Mouse (Mus musculus) myocyte (in vitro differentiated cells): ENCODE results near the gene Heg1.

Experiments
- POLR2A ChIP-seq: IDR thresholded peaks from one replicate; pipeline ENCODE4 v1.6.1; 2011; ENCODE audit warnings: low read depth, mild to moderate bottlenecking, control low read depth, moderate library complexity; ENCODE audit not compliant: insufficient read length
- TCF12 ChIP-seq: IDR thresholded peaks from one replicate; pipeline ENCODE4 v1.6.1; 2011; ENCODE audit warnings: mild to moderate bottlenecking, control low read depth; ENCODE audit not compliant: poor library complexity, insufficient read depth, severe bottlenecking

DNA sequence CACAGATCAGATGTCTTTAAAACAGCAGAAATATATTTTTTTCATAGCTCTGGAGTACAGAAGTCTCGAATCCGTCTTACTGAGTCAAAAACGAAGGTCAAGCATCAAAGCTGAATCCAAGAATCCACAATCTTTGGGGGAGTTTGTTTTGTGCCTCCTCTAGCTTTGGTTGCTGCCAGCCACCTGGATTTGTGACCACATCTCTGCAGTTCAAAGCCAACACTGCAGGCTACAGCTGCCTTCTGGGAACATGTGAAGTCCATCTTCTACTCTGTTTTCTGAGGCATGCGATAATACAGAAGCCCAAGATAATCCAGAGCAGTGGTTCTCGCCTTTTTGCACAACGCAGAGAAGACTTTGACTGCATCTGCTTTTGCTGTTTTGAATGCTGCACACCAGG lies 17.9 kb upstream of the Heg1 start:
- TF ChIP-seq POLR2A (no peak), TCF12 (no peak)
